Comparison of ENCODE assay signal across 11 mouse cellular contexts in the genomic region with DNA sequence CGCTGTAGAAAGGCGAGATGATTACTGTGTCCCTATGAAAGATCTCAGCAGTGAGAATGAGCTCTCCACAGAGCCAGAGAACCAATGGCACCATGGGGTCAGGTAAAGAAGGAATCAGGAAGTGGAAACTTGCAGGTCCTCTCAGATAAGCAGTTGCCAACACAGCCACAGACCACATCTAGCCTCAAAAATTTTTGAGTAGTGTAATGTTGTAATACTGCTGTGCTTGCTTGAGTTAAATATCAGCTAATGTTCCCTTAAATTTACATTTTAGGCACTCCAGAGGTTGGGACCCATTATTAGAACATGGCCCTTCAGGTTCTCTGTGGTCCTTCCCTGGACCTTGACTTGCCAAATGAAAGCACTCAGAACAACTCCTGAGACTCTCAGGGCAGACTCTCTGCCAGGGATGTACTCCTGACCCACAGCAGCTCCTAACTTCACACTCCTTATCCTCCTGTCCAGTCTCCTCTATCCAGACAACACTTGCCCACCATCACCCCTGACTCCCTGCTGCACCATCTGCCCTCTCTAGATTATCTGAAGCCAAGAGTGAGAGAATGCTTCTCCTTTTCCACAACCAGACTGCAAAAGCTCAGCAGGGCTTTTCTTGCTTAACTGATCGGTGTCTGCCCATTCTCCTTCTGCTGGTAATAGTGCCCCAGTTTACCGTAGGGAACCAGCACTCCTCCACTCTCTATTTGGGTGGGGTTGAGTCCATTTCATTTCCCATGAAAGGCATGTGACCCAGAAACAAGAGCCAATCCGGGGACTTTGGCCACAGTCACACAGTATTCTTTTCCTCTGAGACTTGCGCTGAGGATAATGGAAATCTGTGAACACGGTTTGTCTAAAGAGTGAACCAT. TPM values are rescaled to one million over a fixed set of nuclear protein-coding genes. Genes with fewer than 3 reads are reported as not detected.
DNase-seq lines count a peak whose midpoint lies in the region; ATAC-seq and TF ChIP-seq lines count a peak whose summit lies in the region.
"Had no signal": no experiment of that assay in that cellular context is flagged by ENCODE, and none has a peak within 500 bp of the region (broad histone marks: within the 10 kb centered on the region; RNA-seq: fewer than 3 reads in every experiment).

No protein-coding gene starts in this region.

- TF ChIP-seq CTCF in lung, postnatal 0 days (IDR thresholded peaks at IDR 0.05): no peak

- 0 out of 2 replicates have a peak overlapping the region, but pooled peaks have one; percentile 1 for H3K4me2 ChIP-seq in hindbrain, embryonic 13.5 days
- no peak overlapping the region for H3K4me2 ChIP-seq in lung, postnatal 0 days (replicated peaks; ENCODE audit: low read depth, low read length)

- H3K27me3 ChIP-seq in hindbrain, embryonic 13.5 days: no peaks in the 10 kb centered on the region
- H3K27me3 ChIP-seq in hindbrain, embryonic 10.5 days (ENCODE audit: insufficient read depth, poor library complexity, severe bottlenecking): no peaks in the 10 kb centered on the region
- H3K27me3 ChIP-seq in lung, postnatal 0 days (replicated peaks; ENCODE audit: insufficient read depth, low read length): no peaks in the 10 kb centered on the region

- peaks cover 55% of the 10 kb centered on the region for H3K4me1 ChIP-seq in hindbrain, embryonic 13.5 days (replicated peaks)
- peaks cover 46% of the 10 kb centered on the region for H3K4me1 ChIP-seq in hindbrain, embryonic 10.5 days (replicated peaks)
- peaks cover 5% of the 10 kb centered on the region; the same call in 1 of the 2 replicates for H3K4me1 ChIP-seq in lung, postnatal 0 days (ENCODE audit: insufficient read depth, low read depth, low read length)

- no peak overlapping the region for H3K4me3 ChIP-seq in hindbrain, embryonic 13.5 days
- no peak overlapping the region for H3K4me3 ChIP-seq in hindbrain, embryonic 10.5 days
- H3K4me3 ChIP-seq in lung, postnatal 0 days (ENCODE audit: low read depth, low read length): no peak overlapping the region

- no peaks in the 10 kb centered on the region for H3K9me3 ChIP-seq in hindbrain, embryonic 13.5 days
- H3K9me3 ChIP-seq in hindbrain, embryonic 10.5 days: no peaks in the 10 kb centered on the region
- no peaks in the 10 kb centered on the region for H3K9me3 ChIP-seq in lung, postnatal 0 days (ENCODE audit: low read length)

- H3K27ac ChIP-seq in hindbrain, embryonic 13.5 days: no peak overlapping the region
- H3K27ac ChIP-seq in hindbrain, embryonic 10.5 days: no peak overlapping the region
- H3K27ac ChIP-seq in lung, postnatal 0 days (ENCODE audit: low read length): peak overlapping the region; percentile 17; the same call in 1 of the 2 replicates

- intact Hi-C loops in gastrocnemius, postnatal 36 days (cut with DNase I): loop anchor here (5.0 kb wide), 1 partner anchor 34 kb away; no protein-coding TSS in a partner anchor

- peak; percentile 71 for TF ChIP-seq EP300 in lung, postnatal 0 days (IDR thresholded peaks at IDR 0.05)

- 83% methylated on average over 7 of the region's 7 CpGs for WGBS in hindbrain, embryonic 13.5 days
- 87% methylated on average over 7 of the region's 7 CpGs for WGBS in hindbrain, embryonic 10.5 days
- 61% methylated on average over 7 of the region's 7 CpGs for WGBS in lung, postnatal 0 days

- H3K9ac ChIP-seq in hindbrain, embryonic 13.5 days: peak overlapping the region; percentile 39
- H3K9ac ChIP-seq in lung, postnatal 0 days (replicated peaks; ENCODE audit: low read depth): no peak overlapping the region

- DNase-seq in hindbrain, embryonic 10.5 days (ENCODE audit: low spot score): no peak
- peak; percentile 93 for DNase-seq in MEL-GATA-1-ER (ENCODE audit: extremely low read depth, low read depth)
- DNase-seq in cerebellum, postnatal 36 days: peak; percentile 34 to 48
- DNase-seq in lung, postnatal 0 days (ENCODE audit: low spot score): peak; percentile 83
- no peak for DNase-seq in thymus, adult 18-20 months
- no peak for DNase-seq in gastrocnemius, postnatal 36 days
- no peak for DNase-seq in layer of hippocampus, adult 9-11 months
- DNase-seq: midbrain, embryonic 14.5 days; right cerebral cortex, adult 18-20 months; thymus, postnatal 4 days had no signal

- no peaks in the 10 kb centered on the region for H3K36me3 ChIP-seq in hindbrain, embryonic 13.5 days
- H3K36me3 ChIP-seq in hindbrain, embryonic 10.5 days: peaks cover 10% of the 10 kb centered on the region; the same call in 1 of the 2 replicates
- no peaks in the 10 kb centered on the region for H3K36me3 ChIP-seq in lung, postnatal 0 days (ENCODE audit: insufficient read depth, low read length)

- ATAC-seq in hindbrain, embryonic 13.5 days (ENCODE audit: low FRiP score): no peak
- ATAC-seq in lung, postnatal 0 days: peak; percentile 18

RNA-seq across cellular contexts. Expression of gene Lcmt1, which starts 3.5 kb away (rescaled TPM):
- 89.4 and 90.8 TPM in 2 replicates for polyA plus RNA-seq in hindbrain, embryonic 13.5 days (2015; fragmentation: Nextera tagmentation; extraction: Ambion mirVana)
- 57.9 and 58.0 TPM in 2 replicates for polyA plus RNA-seq in hindbrain, embryonic 10.5 days (2016; fragmentation: Nextera tagmentation; extraction: Ambion mirVana)
- polyA plus RNA-seq in lung, postnatal 0 days (2015; fragmentation: Nextera tagmentation; extraction: Ambion mirVana): 24.4 and 26.0 TPM in 2 replicates
- 10 to 100 TPM; 23.0 to 29.8 TPM for total RNA-seq in gastrocnemius, postnatal 36 days (2021)

RNA-seq across cellular contexts. Expression of gene Arhgap17, which starts 3.6 kb away (rescaled TPM):
- 13.0 and 13.3 TPM in 2 replicates for polyA plus RNA-seq in hindbrain, embryonic 13.5 days (2015; fragmentation: Nextera tagmentation; extraction: Ambion mirVana)
- polyA plus RNA-seq in hindbrain, embryonic 10.5 days (2016; fragmentation: Nextera tagmentation; extraction: Ambion mirVana): 31.4 TPM in 2 replicates
- 13.4 and 14.5 TPM in 2 replicates for polyA plus RNA-seq in lung, postnatal 0 days (2015; fragmentation: Nextera tagmentation; extraction: Ambion mirVana)
- total RNA-seq in gastrocnemius, postnatal 36 days (2021): 10 to 100 TPM; 13.5 to 15.9 TPM

Comparison
In these comparisons a context has a peak if more than half of its experiments do, and no peak if none do; other contexts are left out.
1. DNase-seq: peak in MEL-GATA-1-ER (single experiment), cerebellum, postnatal 36 days (2 of 2) and lung, postnatal 0 days (single experiment); none in hindbrain, embryonic 10.5 days (single experiment), thymus, adult 18-20 months (0 of 2), gastrocnemius, postnatal 36 days (0 of 2) and layer of hippocampus, adult 9-11 months (single experiment).